ENCODE assay signal across 8 mouse cellular contexts in the genomic region with DNA sequence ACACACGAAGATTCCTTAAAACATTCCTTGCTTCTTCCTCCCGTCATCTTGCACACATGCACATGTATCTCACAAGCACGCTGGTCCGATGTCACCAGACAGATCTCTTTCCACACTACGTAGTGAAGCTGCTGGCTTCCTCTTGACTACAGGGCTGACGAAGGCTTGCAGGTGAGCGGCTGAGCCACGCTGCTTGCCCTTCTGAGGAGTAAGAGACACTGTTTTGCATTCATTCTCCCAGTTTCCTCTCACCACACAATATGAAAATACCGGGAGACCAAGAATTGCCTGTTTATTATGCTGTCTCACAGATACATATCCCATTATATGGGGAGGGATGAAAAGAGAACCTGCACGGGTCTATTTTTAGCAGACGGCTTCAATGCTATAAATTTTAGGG.
DNase-seq lines count a peak whose midpoint lies in the region; ATAC-seq and TF ChIP-seq lines count a peak whose summit lies in the region.

No protein-coding gene starts in this region.

- H3K4me2 ChIP-seq in forebrain, embryonic 15.5 days (replicated peaks), result peak overlapping the region; percentile 57
- H3K4me2 ChIP-seq in limb, embryonic 14.5 days (replicated peaks; ENCODE audit: low read depth, low read length, severe bottlenecking), result peak overlapping the region; percentile 43; the same call in 1 of the 2 replicates

- peaks cover 14% of the 10 kb centered on the region for H3K4me1 ChIP-seq in heart, embryonic 10.5 days
- peaks cover 94% of the 10 kb centered on the region for H3K4me1 ChIP-seq in E14TG2a.4 (replicated peaks; ENCODE audit: low read depth, low read length)
- peaks cover 53% of the 10 kb centered on the region for H3K4me1 ChIP-seq in forebrain, embryonic 15.5 days
- H3K4me1 ChIP-seq in limb, embryonic 14.5 days (ENCODE audit: control insufficient read depth, insufficient read depth, low read length), result peaks cover 6% of the 10 kb centered on the region

- peak overlapping the region; percentile 30 for H3K9ac ChIP-seq in forebrain, embryonic 15.5 days (replicated peaks)
- H3K9ac ChIP-seq in limb, embryonic 14.5 days (ENCODE audit: low read depth, low read length, severe bottlenecking), result no peak overlapping the region

- H3K36me3 ChIP-seq in heart, embryonic 10.5 days, result no peaks in the 10 kb centered on the region
- no peaks in the 10 kb centered on the region for H3K36me3 ChIP-seq in E14TG2a.4 (ENCODE audit: insufficient read depth, low read length)
- no peaks in the 10 kb centered on the region for H3K36me3 ChIP-seq in forebrain, embryonic 15.5 days
- no peaks in the 10 kb centered on the region for H3K36me3 ChIP-seq in limb, embryonic 14.5 days (ENCODE audit: control insufficient read depth, insufficient read depth, low read length)

- TF ChIP-seq POLR2A in limb, embryonic 14.5 days (IDR thresholded peaks at IDR 0.05; ENCODE audit: borderline replicate concordance, extremely low read depth, insufficient read depth, insufficient read length), result no peak

- no peaks in the 10 kb centered on the region for H3K9me3 ChIP-seq in heart, embryonic 10.5 days
- H3K9me3 ChIP-seq in E14TG2a.4 (ENCODE audit: low read length), result no peaks in the 10 kb centered on the region
- H3K9me3 ChIP-seq in forebrain, embryonic 15.5 days, result no peaks in the 10 kb centered on the region
- no peaks in the 10 kb centered on the region for H3K9me3 ChIP-seq in limb, embryonic 14.5 days (ENCODE audit: control insufficient read depth, low read length)

- no peak for TF ChIP-seq CTCF in E14TG2a.4 (conservative IDR thresholded peaks at IDR 0.05; ENCODE audit: low read length)

- no peak for ATAC-seq in forebrain, embryonic 15.5 days (replicated peaks)
- no peak for ATAC-seq in limb, embryonic 14.5 days (ENCODE audit: low FRiP score, low read depth)
- ATAC-seq in CD4-positive, CD25-positive, alpha-beta regulatory T cell, adult 4 months, result no peak

- peaks cover 96% of the 10 kb centered on the region for H3K27me3 ChIP-seq in heart, embryonic 10.5 days (ENCODE audit: insufficient read depth, poor library complexity, severe bottlenecking)
- H3K27me3 ChIP-seq in E14TG2a.4 (ENCODE audit: insufficient read depth, low read length), result peaks cover 13% of the 10 kb centered on the region
- no peaks in the 10 kb centered on the region for H3K27me3 ChIP-seq in forebrain, embryonic 15.5 days
- H3K27me3 ChIP-seq in limb, embryonic 14.5 days (ENCODE audit: control insufficient read depth, insufficient read depth, low read length), result peaks cover 68% of the 10 kb centered on the region

- 7% methylated on average over 11 of the region's 11 CpGs for WGBS in heart, embryonic 10.5 days
- 4% methylated on average over 11 of the region's 11 CpGs for WGBS in forebrain, embryonic 15.5 days
- WGBS in limb, embryonic 14.5 days, result 4% methylated on average over 11 of the region's 11 CpGs

- H3K4me3 ChIP-seq in heart, embryonic 10.5 days, result peak overlapping the region; percentile 54
- H3K4me3 ChIP-seq in E14TG2a.4 (replicated peaks; ENCODE audit: low read length), result peak overlapping the region; percentile 63; the same call in 1 of the 2 replicates
- H3K4me3 ChIP-seq in forebrain, embryonic 15.5 days, result peak overlapping the region; percentile 33
- H3K4me3 ChIP-seq in limb, embryonic 14.5 days (replicated peaks; ENCODE audit: low read length), result peak overlapping the region; percentile 26

- no peak overlapping the region for H3K27ac ChIP-seq in heart, embryonic 10.5 days
- H3K27ac ChIP-seq in forebrain, embryonic 15.5 days (replicated peaks), result peak overlapping the region; percentile 74
- no peak overlapping the region for H3K27ac ChIP-seq in limb, embryonic 14.5 days (replicated peaks; ENCODE audit: low read depth, low read length)

- no peak for DNase-seq in heart, embryonic 10.5 days (ENCODE audit: low spot score)
- no peak for DNase-seq in heart, adult 11 months
- no peak for DNase-seq in limb, embryonic 14.5 days (ENCODE audit: low spot score)
- DNase-seq in left cerebral cortex, postnatal 10 days (ENCODE audit: extremely low spot score in 1 of 2, low spot score in 2 of 2), result no peak
- no peak for DNase-seq in frontal cortex, postnatal 10 days (ENCODE audit: low spot score in 2 of 2)

- intact Hi-C loops in left cerebral cortex, postnatal 10 days (cut with DNase I), result no loop called here
